Comparison of ENCODE assay signal across 9 mouse cellular contexts in genomic region chr14:76708728-76709127, GRCm38 (mm10).
DNase-seq lines count a peak whose midpoint lies in the region; ATAC-seq lines count a peak whose summit lies in the region.
"Had no signal": no experiment of that assay in that cellular context is flagged by ENCODE, and none has a peak within 500 bp of the region (broad histone marks: within the 10 kb centered on the region; RNA-seq: fewer than 3 reads in every experiment).

No protein-coding gene starts in this region.

- no peaks in the 10 kb centered on the region for H3K36me3 ChIP-seq in midbrain, embryonic 11.5 days (ENCODE audit: control insufficient read depth, insufficient read depth, low read length)
- no peaks in the 10 kb centered on the region for H3K36me3 ChIP-seq in midbrain, embryonic 14.5 days (ENCODE audit: control insufficient read depth, insufficient read depth, low read length)
- H3K36me3 ChIP-seq in intestine, embryonic 15.5 days = no peaks in the 10 kb centered on the region

- H3K9ac ChIP-seq in midbrain, embryonic 11.5 days (ENCODE audit: low read length) = no peak overlapping the region
- H3K9ac ChIP-seq in midbrain, embryonic 14.5 days (replicated peaks; ENCODE audit: low read length) = no peak overlapping the region
- no peak overlapping the region for H3K9ac ChIP-seq in intestine, embryonic 15.5 days

- H3K4me2 ChIP-seq in midbrain, embryonic 11.5 days = no peak overlapping the region
- H3K4me2 ChIP-seq in midbrain, embryonic 14.5 days (ENCODE audit: low read length) = no peak overlapping the region
- no peak overlapping the region for H3K4me2 ChIP-seq in intestine, embryonic 15.5 days (replicated peaks)

- H3K27me3 ChIP-seq in midbrain, embryonic 11.5 days (ENCODE audit: control insufficient read depth, insufficient read depth, low read length) = no peaks in the 10 kb centered on the region
- H3K27me3 ChIP-seq in midbrain, embryonic 14.5 days (ENCODE audit: control insufficient read depth, insufficient read depth, low read length) = no peaks in the 10 kb centered on the region
- H3K27me3 ChIP-seq in intestine, embryonic 15.5 days (replicated peaks) = no peaks in the 10 kb centered on the region

- no peak overlapping the region for H3K27ac ChIP-seq in midbrain, embryonic 11.5 days (ENCODE audit: low read depth, low read length)
- H3K27ac ChIP-seq in midbrain, embryonic 14.5 days (replicated peaks; ENCODE audit: low read depth, low read length) = no peak overlapping the region
- H3K27ac ChIP-seq in intestine, embryonic 15.5 days = peak overlapping the region; percentile 51

- WGBS in midbrain, embryonic 11.5 days = 87% methylated on average over 11 of the region's 11 CpGs
- WGBS in midbrain, embryonic 14.5 days = 90% methylated on average over 11 of the region's 11 CpGs
- WGBS in intestine, embryonic 15.5 days = 64% methylated on average over 11 of the region's 11 CpGs

- no peak overlapping the region for H3K4me3 ChIP-seq in midbrain, embryonic 11.5 days (ENCODE audit: low read depth, low read length)
- no peak overlapping the region for H3K4me3 ChIP-seq in midbrain, embryonic 14.5 days (replicated peaks; ENCODE audit: low read depth, low read length)
- no peak overlapping the region for H3K4me3 ChIP-seq in intestine, embryonic 15.5 days (replicated peaks)

- no peak for ATAC-seq in midbrain, embryonic 11.5 days (ENCODE audit: low FRiP score)
- no peak for ATAC-seq in midbrain, embryonic 14.5 days (ENCODE audit: low FRiP score, low TSS enrichment)
- no peak for ATAC-seq in intestine, embryonic 15.5 days
- ATAC-seq in inflammation-experienced regulatory T-cells, adult 6 months = no peak

- H3K4me1 ChIP-seq in midbrain, embryonic 11.5 days (ENCODE audit: control insufficient read depth, insufficient read depth, low read length) = no peaks in the 10 kb centered on the region
- H3K4me1 ChIP-seq in midbrain, embryonic 14.5 days (ENCODE audit: control insufficient read depth, insufficient read depth, low read length) = no peaks in the 10 kb centered on the region
- H3K4me1 ChIP-seq in intestine, embryonic 15.5 days (replicated peaks) = peaks cover 3% of the 10 kb centered on the region; the same call in 1 of the 2 replicates

- H3K9me3 ChIP-seq in midbrain, embryonic 11.5 days (ENCODE audit: control insufficient read depth, low read length) = no peaks in the 10 kb centered on the region
- no peaks in the 10 kb centered on the region for H3K9me3 ChIP-seq in midbrain, embryonic 14.5 days (ENCODE audit: control insufficient read depth, low read length)
- no peaks in the 10 kb centered on the region for H3K9me3 ChIP-seq in intestine, embryonic 15.5 days

- peak; percentile 42 for DNase-seq in adrenal gland, postnatal 14 days
- DNase-seq in adrenal gland, postnatal 25 days = no peak
- DNase-seq in midbrain, embryonic 11.5 days (ENCODE audit: low spot score, missing footprints) = peak; percentile 75
- no peak for DNase-seq in midbrain, embryonic 14.5 days
- peak; percentile 43 for DNase-seq in telencephalon, adult 2 months (ENCODE audit: low read depth, low spot score)
- DNase-seq in spleen, postnatal 10 days (ENCODE audit: low spot score in 2 of 2) = no peak
- DNase-seq: cerebellum, postnatal 36 days had no signal

Comparison
In these comparisons a context has a peak if more than half of its experiments do, and no peak if none do; other contexts are left out.
1. DNase-seq: peak in adrenal gland, postnatal 14 days (single experiment), midbrain, embryonic 11.5 days (single experiment) and telencephalon, adult 2 months (single experiment); none in adrenal gland, postnatal 25 days (single experiment), midbrain, embryonic 14.5 days (single experiment) and spleen, postnatal 10 days (0 of 2).